Mouse (Mus musculus): ENCODE data around the gene Cyp2g1. TPM values are rescaled to one million over a fixed set of nuclear protein-coding genes. Genes with fewer than 3 reads are reported as not detected.

Gene Cyp2g1
- total RNA-seq, 2 experiments from 2014 or later, result not detected

Other genes with a start within 250 kb of the Cyp2g1 start
- not detected in 2 replicates for gene Vmn1r185, start 190.4 kb upstream of the Cyp2g1 start, total RNA-seq (2015)
- not detected in 2 replicates for gene Vmn1r185, start 190.4 kb upstream of the Cyp2g1 start, total RNA-seq (2017)
- gene Cyp2b23, start 122.5 kb upstream of the Cyp2g1 start, total RNA-seq (2015), result not detected in 2 replicates
- not detected in 2 replicates for gene Cyp2b23, start 122.5 kb upstream of the Cyp2g1 start, total RNA-seq (2017)
- not detected in 2 replicates for gene Cyp2b19, start 51.8 kb upstream of the Cyp2g1 start, total RNA-seq (2015)
- gene Cyp2b19, start 51.8 kb upstream of the Cyp2g1 start, total RNA-seq (2017), result not detected in 2 replicates
- not detected in 2 replicates for gene Cyp2a5, start 26.4 kb downstream of the Cyp2g1 start, total RNA-seq (2015)
- not detected in 2 replicates for gene Cyp2a5, start 26.4 kb downstream of the Cyp2g1 start, total RNA-seq (2017)
- gene Cyp2a22, start 130.5 kb downstream of the Cyp2g1 start, total RNA-seq (2015), result not detected in 2 replicates
- gene Cyp2a22, start 130.5 kb downstream of the Cyp2g1 start, total RNA-seq (2017), result not detected in 2 replicates
- not detected in 2 replicates for gene Cyp2a12, start 220.2 kb downstream of the Cyp2g1 start, total RNA-seq (2015)
- gene Cyp2a12, start 220.2 kb downstream of the Cyp2g1 start, total RNA-seq (2017), result not detected in 2 replicates